ENCODE assay signal across 8 mouse cellular contexts in the genomic region with DNA sequence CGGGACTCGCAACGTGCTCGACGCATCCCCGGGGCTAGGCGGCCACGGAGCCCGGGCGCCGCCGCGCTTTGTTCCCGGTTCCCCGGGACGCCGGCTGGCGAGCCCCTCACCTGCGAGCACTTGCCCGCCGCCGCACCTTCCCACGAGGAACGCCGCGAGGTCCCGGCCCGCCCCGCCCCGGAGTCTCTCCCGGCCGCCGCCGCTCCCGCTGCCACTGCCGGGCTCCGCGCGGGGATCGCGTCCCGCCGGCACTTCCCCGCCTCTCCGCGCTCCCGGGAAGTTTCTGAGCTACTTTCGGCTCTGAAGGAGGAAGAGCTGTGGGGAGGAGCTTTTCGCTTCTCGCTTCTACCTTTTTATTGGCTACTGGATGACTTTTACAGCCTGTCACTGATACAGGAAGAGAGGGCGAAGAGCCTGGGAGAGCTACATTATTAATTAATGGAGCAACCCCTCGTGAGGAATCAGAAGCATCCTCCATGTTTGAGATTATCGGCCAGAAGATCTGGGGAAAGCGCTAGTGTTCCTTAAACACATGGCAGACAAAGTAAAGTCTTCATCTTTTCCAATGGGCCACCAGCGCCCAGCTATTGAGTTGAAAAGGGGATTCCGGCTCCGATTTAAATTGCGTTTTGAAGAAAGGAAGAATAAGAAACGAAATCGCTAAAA. TPM values are rescaled to one million over a fixed set of nuclear protein-coding genes. Genes with fewer than 3 reads are reported as not detected.
A peak's percentile ranks its signal among the peaks of the same experiment; 100 is the strongest.
DNase-seq lines count a peak whose midpoint lies in the region; ATAC-seq and TF ChIP-seq lines count a peak whose summit lies in the region.

Gm20403 (minus strand) TSS at position 478 of the 666 bp plus-strand sequence.

- H3K4me1 ChIP-seq in embryonic facial prominence, embryonic 15.5 days, result 0 out of 2 replicates have a peak, but pooled peaks cover 6% of the 10 kb centered on the region
- 0 out of 2 replicates have a peak, but pooled peaks cover 5% of the 10 kb centered on the region for H3K4me1 ChIP-seq in heart, embryonic 10.5 days
- peaks cover 21 to 23% of the 10 kb centered on the region in 2 experiments for H3K4me1 ChIP-seq in liver, embryonic 14.5 days (replicated peaks; ENCODE audit: control insufficient read depth in 2 of 2, insufficient read depth in 2 of 2, low read length in 1 of 2)
- no peaks in the 10 kb centered on the region for H3K4me1 ChIP-seq in stomach, embryonic 15.5 days

- peak within 1 kb of the TSS; percentile 82 for H3K9ac ChIP-seq in embryonic facial prominence, embryonic 15.5 days
- peak within 1 kb of the TSS; percentile 90 for H3K9ac ChIP-seq in liver, embryonic 14.5 days (replicated peaks)
- H3K9ac ChIP-seq in stomach, embryonic 15.5 days, result peak within 1 kb of the TSS; percentile 81

- peak within 1 kb of the TSS; percentile 82 for H3K4me2 ChIP-seq in embryonic facial prominence, embryonic 15.5 days (replicated peaks)
- peak within 1 kb of the TSS; percentile 92 for H3K4me2 ChIP-seq in liver, embryonic 14.5 days (ENCODE audit: low read depth)
- peak within 1 kb of the TSS; percentile 86 for H3K4me2 ChIP-seq in stomach, embryonic 15.5 days

- H3K36me3 ChIP-seq in embryonic facial prominence, embryonic 15.5 days, result no peaks in the 10 kb centered on the region
- peaks cover 4% of the 10 kb centered on the region; the same call in 1 of the 2 replicates for H3K36me3 ChIP-seq in heart, embryonic 10.5 days
- H3K36me3 ChIP-seq in liver, embryonic 14.5 days (replicated peaks; ENCODE audit: control insufficient read depth, insufficient read depth, low read depth), result peaks cover 5% of the 10 kb centered on the region; the same call in 1 of the 2 replicates
- no peaks in the 10 kb centered on the region; the same call in 1 of the 2 replicates for H3K36me3 ChIP-seq in stomach, embryonic 15.5 days

- TF ChIP-seq EP300 in liver, embryonic 14.5 days (IDR thresholded peaks at IDR 0.05; ENCODE audit: low read depth), result no peak

- H3K27ac ChIP-seq in embryonic facial prominence, embryonic 15.5 days (replicated peaks), result peak within 1 kb of the TSS; percentile 89
- peak within 1 kb of the TSS; percentile 97 for H3K27ac ChIP-seq in heart, embryonic 10.5 days
- H3K27ac ChIP-seq in liver, embryonic 14.5 days, result peak within 1 kb of the TSS; percentile 90
- peak within 1 kb of the TSS; percentile 92 for H3K27ac ChIP-seq in stomach, embryonic 15.5 days

- DNase-seq in adrenal gland, postnatal 4 days (ENCODE audit: low spot score in 2 of 2), result peak; percentile 26 to 44
- peak; percentile 88 for DNase-seq in heart, embryonic 10.5 days (ENCODE audit: low spot score)
- DNase-seq in kidney, adult 8-10 months, result peak; percentile 84
- DNase-seq in liver, embryonic 14.5 days (ENCODE audit: low read depth in 3 of 3, low spot score in 3 of 3), result peak; percentile 78 to 83 (median 79)
- DNase-seq in natural killer cell, adult 2 months (ENCODE audit: low spot score in 2 of 2), result peak; percentile 47 to 51

- H3K9me3 ChIP-seq in embryonic facial prominence, embryonic 15.5 days (replicated peaks), result no peaks in the 10 kb centered on the region
- H3K9me3 ChIP-seq in heart, embryonic 10.5 days, result no peaks in the 10 kb centered on the region
- H3K9me3 ChIP-seq in liver, embryonic 14.5 days (ENCODE audit: control insufficient read depth, low read length), result no peaks in the 10 kb centered on the region
- no peaks in the 10 kb centered on the region for H3K9me3 ChIP-seq in stomach, embryonic 15.5 days

- no peak for TF ChIP-seq CTCF in liver, embryonic 14.5 days (IDR thresholded peaks at IDR 0.05; ENCODE audit: low read depth)

- peak within 1 kb of the TSS; percentile 88 for H3K4me3 ChIP-seq in embryonic facial prominence, embryonic 15.5 days (replicated peaks)
- peak within 1 kb of the TSS; percentile 98 for H3K4me3 ChIP-seq in heart, embryonic 10.5 days
- peak within 1 kb of the TSS; percentile 85 to 95 for H3K4me3 ChIP-seq in liver, embryonic 14.5 days (ENCODE audit: insufficient read depth in 1 of 2, low read depth in 2 of 2, low read length in 2 of 2)
- H3K4me3 ChIP-seq in stomach, embryonic 15.5 days (replicated peaks), result peak within 1 kb of the TSS; percentile 84

- H3K27me3 ChIP-seq in embryonic facial prominence, embryonic 15.5 days, result no peaks in the 10 kb centered on the region
- H3K27me3 ChIP-seq in heart, embryonic 10.5 days (ENCODE audit: insufficient read depth, poor library complexity, severe bottlenecking), result no peaks in the 10 kb centered on the region
- H3K27me3 ChIP-seq in liver, embryonic 14.5 days (ENCODE audit: control insufficient read depth, insufficient read depth, low read length), result no peaks in the 10 kb centered on the region
- no peaks in the 10 kb centered on the region for H3K27me3 ChIP-seq in stomach, embryonic 15.5 days (replicated peaks)

- WGBS in embryonic facial prominence, embryonic 15.5 days, result 0% methylated on average over 51 of the region's 60 CpGs
- under 1% methylated on average over 53 of the region's 60 CpGs for WGBS in heart, embryonic 10.5 days
- WGBS in liver, embryonic 14.5 days (ENCODE audit: insufficient replicate concordance), result under 1% methylated on average over 50 of the region's 60 CpGs
- under 1% methylated on average over 54 of the region's 60 CpGs for WGBS in stomach, embryonic 15.5 days

- peak; percentile 74 for ATAC-seq in CD4-positive, CD25-positive, alpha-beta regulatory T cell, adult 4 months
- peak; percentile 71 for ATAC-seq in embryonic facial prominence, embryonic 15.5 days (ENCODE audit: insufficient number of reproducible peaks, low FRiP score, low TSS enrichment, low read depth)
- ATAC-seq in liver, embryonic 14.5 days (ENCODE audit: insufficient read depth), result peak; percentile 78
- peak; percentile 81 for ATAC-seq in stomach, embryonic 15.5 days (ENCODE audit: insufficient read depth, low FRiP score, low read depth)

RNA-seq across cellular contexts. Expression of gene Gm20403, which starts in this region (rescaled TPM):
- not detected for polyA plus RNA-seq in CD4-positive, CD25-positive, alpha-beta regulatory T cell, adult 4 months (2017; shearing (Covaris generic))
- not detected for total RNA-seq in adrenal gland, postnatal 4 days (2021)
- polyA plus RNA-seq in embryonic facial prominence, embryonic 15.5 days (2015; fragmentation: Nextera tagmentation; extraction: Ambion mirVana), result not detected in 2 replicates
- not detected in 2 replicates for polyA plus RNA-seq in heart, embryonic 10.5 days (2016; fragmentation: Nextera tagmentation; extraction: Ambion mirVana)
- not detected in 2 replicates for polyA plus RNA-seq in liver, embryonic 14.5 days (2012; rRNA removed)
- not detected in 2 replicates for polyA plus RNA-seq in liver, embryonic 14.5 days (2014; fragmentation: Nextera tagmentation; extraction: Ambion mirVana)
- polyA plus RNA-seq in stomach, embryonic 15.5 days (2015; fragmentation: Nextera tagmentation; extraction: Ambion mirVana), result not detected in 2 replicates

Comparison
In these comparisons a context has a peak if more than half of its experiments do, and no peak if none do; other contexts are left out.
1. Peak in every context shown above with its lines: DNase-seq, ATAC-seq, H3K4me3 ChIP-seq and H3K27ac ChIP-seq.
2. Peak in ATAC-seq in CD4-positive, CD25-positive, alpha-beta regulatory T cell, adult 4 months; RNA of the gene not detected or under 1 TPM.
3. Peak in DNase-seq in adrenal gland, postnatal 4 days; RNA of the gene not detected or under 1 TPM.
4. Peak in ATAC-seq, H3K4me3 ChIP-seq, H3K27ac ChIP-seq, H3K9ac ChIP-seq and H3K4me2 ChIP-seq in embryonic facial prominence, embryonic 15.5 days; RNA of the gene not detected or under 1 TPM.
5. Peak in DNase-seq, H3K4me3 ChIP-seq and H3K27ac ChIP-seq in heart, embryonic 10.5 days; RNA of the gene not detected or under 1 TPM.
6. Peak in DNase-seq, ATAC-seq, H3K4me3 ChIP-seq, H3K27ac ChIP-seq, H3K9ac ChIP-seq and H3K4me2 ChIP-seq in liver, embryonic 14.5 days; RNA of the gene not detected or under 1 TPM.
7. Peak in ATAC-seq, H3K4me3 ChIP-seq, H3K27ac ChIP-seq, H3K9ac ChIP-seq and H3K4me2 ChIP-seq in stomach, embryonic 15.5 days; RNA of the gene not detected or under 1 TPM.
8. DNase-seq: peak in every context shown above with its lines; median percentile 88 in heart, embryonic 10.5 days; 84 in kidney, adult 8-10 months; 79 in liver, embryonic 14.5 days; 49 in natural killer cell, adult 2 months; 35 in adrenal gland, postnatal 4 days.